Mouse (Mus musculus): Measurements from ENCODE around the gene Ifit3b.
"Not testable (repeated sequence)": the region's sequence is repeated elsewhere in the genome, so short reads cannot be mapped to it uniquely, and the experiment has no call there.

Ifit3b gene

GRCm38 (mm10) chr19:34610118-34610517 is 2.3 kb downstream of the Ifit3b start:
- DNase-seq (ENCODE audit: low spot score): not testable (repeated sequence)

- DNase-seq (ENCODE audit: low spot score): not testable (repeated sequence)
Measured at GRCm38 (mm10) chr19:34612243-34613001, 4.7 kb downstream of the Ifit3b start.

- DNase-seq (ENCODE audit: low spot score): no peak
Measured at GRCm38 (mm10) chr19:34620871-34621270, 13.1 kb downstream of the Ifit3b start.

- no peak for DNase-seq (ENCODE audit: low spot score)
Measured at GRCm38 (mm10) chr19:34623781-34624180, 16.0 kb downstream of the Ifit3b start.

- no peak for DNase-seq (ENCODE audit: low spot score)
Measured at GRCm38 (mm10) chr19:34624663-34625062, 16.9 kb downstream of the Ifit3b start.

GRCm38 (mm10) chr19:34627496-34627895 is 19.7 kb downstream of the Ifit3b start:
- DNase-seq (ENCODE audit: low spot score): no peak

GRCm38 (mm10) chr19:34631487-34631886 is 23.7 kb downstream of the Ifit3b start:
- DNase-seq (ENCODE audit: low spot score): no peak

- DNase-seq (ENCODE audit: low spot score): no peak
Measured at GRCm38 (mm10) chr19:34633484-34633883, 25.7 kb downstream of the Ifit3b start.

GRCm38 (mm10) chr19:34636933-34637557 is 29.3 kb downstream of the Ifit3b start:
- peak; percentile 75 for DNase-seq (ENCODE audit: low spot score)

GRCm38 (mm10) chr19:34640623-34641022 is 32.9 kb downstream of the Ifit3b start, which contains the start of the genes Ifit1bl2 and Ifit1:
TSS of gene Ifit1bl2 (minus strand) at chr19:34640743.
TSS of gene Ifit1 (plus strand) at chr19:34640871.
- no peak for DNase-seq (ENCODE audit: low spot score)

- DNase-seq (ENCODE audit: low spot score): no peak
Measured at GRCm38 (mm10) chr19:34642616-34643015, 34.8 kb downstream of the Ifit3b start.

GRCm38 (mm10) chr19:34647630-34648029 is 39.9 kb downstream of the Ifit3b start:
- DNase-seq (ENCODE audit: low spot score): not testable (repeated sequence)

- no peak for DNase-seq (ENCODE audit: low spot score)
Measured at GRCm38 (mm10) chr19:34650276-34650675, 42.5 kb downstream of the Ifit3b start.

- no peak for DNase-seq (ENCODE audit: low spot score)
Measured at GRCm38 (mm10) chr19:34650997-34651396, 43.2 kb downstream of the Ifit3b start.

GRCm38 (mm10) chr19:34655227-34655805 is 47.5 kb downstream of the Ifit3b start:
- no peak for DNase-seq (ENCODE audit: low spot score)

- DNase-seq (ENCODE audit: low spot score): no peak
Measured at GRCm38 (mm10) chr19:34656511-34657298, 48.9 kb downstream of the Ifit3b start.

GRCm38 (mm10) chr19:34662067-34662507 is 54.3 kb downstream of the Ifit3b start:
- peak; percentile 64 for DNase-seq (ENCODE audit: low spot score)

GRCm38 (mm10) chr19:34662740-34663139 is 55.0 kb downstream of the Ifit3b start:
- DNase-seq (ENCODE audit: low spot score): no peak
